Mouse (Mus musculus): Measurements from ENCODE around the gene Ube2j2.

The Ube2j2 gene

GRCm38 (mm10) chr4:155943534-155944249 is at the start of gene Ube2j2:
Gene Ube2j2, plus strand, starts transcription at chr4:155943831.
- peak; percentile 86 for DNase-seq (ENCODE audit: low read depth, low spot score)

GRCm38 (mm10) chr4:155894311-155894881 is 49.2 kb upstream of the Ube2j2 start:
- no peak for DNase-seq (ENCODE audit: low read depth, low spot score)

- peak; percentile 36 for DNase-seq (ENCODE audit: low read depth, low spot score)
These were observed 48.4 kb upstream of the Ube2j2 start for GRCm38 (mm10) chr4:155895216-155895615.

- DNase-seq (ENCODE audit: low read depth, low spot score), result no peak
These were observed 47.8 kb upstream of the Ube2j2 start for GRCm38 (mm10) chr4:155895826-155896225.

- DNase-seq (ENCODE audit: low read depth, low spot score), result no peak
These were observed 47.2 kb upstream of the Ube2j2 start for GRCm38 (mm10) chr4:155896461-155896860.

- no peak for DNase-seq (ENCODE audit: low read depth, low spot score)
These were observed 45.3 kb upstream of the Ube2j2 start for GRCm38 (mm10) chr4:155898318-155898717.

- no peak for DNase-seq (ENCODE audit: low read depth, low spot score)
These were observed 44.3 kb upstream of the Ube2j2 start for GRCm38 (mm10) chr4:155899355-155899754.

- DNase-seq (ENCODE audit: low read depth, low spot score), result no peak
These were observed 42.4 kb upstream of the Ube2j2 start for GRCm38 (mm10) chr4:155901205-155901604.

GRCm38 (mm10) chr4:155903246-155903645 is 40.4 kb upstream of the Ube2j2 start:
- no peak for DNase-seq (ENCODE audit: low read depth, low spot score)

GRCm38 (mm10) chr4:155904318-155905102 is 39.1 kb upstream of the Ube2j2 start:
- DNase-seq (ENCODE audit: low read depth, low spot score), result no peak

- no peak for DNase-seq (ENCODE audit: low read depth, low spot score)
These were observed 38.0 kb upstream of the Ube2j2 start for GRCm38 (mm10) chr4:155905634-155906033.

- DNase-seq (ENCODE audit: low read depth, low spot score), result no peak
These were observed 37.5 kb upstream of the Ube2j2 start for GRCm38 (mm10) chr4:155906125-155906524.

- DNase-seq (ENCODE audit: low read depth, low spot score), result no peak
These were observed 36.6 kb upstream of the Ube2j2 start for GRCm38 (mm10) chr4:155907003-155907402.

GRCm38 (mm10) chr4:155908281-155908680 is 35.4 kb upstream of the Ube2j2 start:
- no peak for DNase-seq (ENCODE audit: low read depth, low spot score)

GRCm38 (mm10) chr4:155908751-155909150 is 34.9 kb upstream of the Ube2j2 start:
- DNase-seq (ENCODE audit: low read depth, low spot score), result no peak

- no peak for DNase-seq (ENCODE audit: low read depth, low spot score)
These were observed 11.6 kb upstream of the Ube2j2 start for GRCm38 (mm10) chr4:155932031-155932430.

GRCm38 (mm10) chr4:155943049-155943452 is 580 bp upstream of the Ube2j2 start:
- no peak for DNase-seq (ENCODE audit: low read depth, low spot score)

GRCm38 (mm10) chr4:155944271-155944670 is 640 bp downstream of the Ube2j2 start:
- DNase-seq (ENCODE audit: low read depth, low spot score), result no peak

GRCm38 (mm10) chr4:155947094-155947493 is 3.5 kb downstream of the Ube2j2 start:
- DNase-seq (ENCODE audit: low read depth, low spot score), result no peak

- no peak for DNase-seq (ENCODE audit: low read depth, low spot score)
These were observed 11.9 kb downstream of the Ube2j2 start for GRCm38 (mm10) chr4:155955491-155955890.

GRCm38 (mm10) chr4:155959275-155959674 is 15.6 kb downstream of the Ube2j2 start:
- DNase-seq (ENCODE audit: low read depth, low spot score), result peak; percentile 39

GRCm38 (mm10) chr4:155962167-155962971 is 18.7 kb downstream of the Ube2j2 start, which contains the start of gene C1qtnf12:
Gene C1qtnf12, plus strand, starts transcription at chr4:155962318.
- DNase-seq (ENCODE audit: low read depth, low spot score), result no peak
